Mouse (Mus musculus) liver, embryonic 11.5 days (tissue): ENCODE data around the gene Gm45521. TPM values are rescaled to one million over a fixed set of nuclear protein-coding genes. Genes with fewer than 3 reads are reported as not detected.
A peak's percentile ranks its signal among the peaks of the same experiment; 100 is the strongest.
"Not testable (repeated sequence)": the region's sequence is repeated elsewhere in the genome, so short reads cannot be mapped to it uniquely, and the experiment has no call there.

Source experiments
- ATAC-seq: fragments of 200-750 bp; cut with Nextera tagmentation; replicated peaks from 2 replicates; pipeline ENCODE4 v1.8.0; 2017; ENCODE audit warnings: moderate number of reproducible peaks, mild to moderate bottlenecking, moderate TSS enrichment, moderate library complexity; ENCODE audit not compliant: low FRiP score
- DNase-seq: peaks from one replicate; pipeline ENCODE4 v3.0.0-alpha.2; 2017; ENCODE audit warnings: low spot score
- H3K27ac ChIP-seq: fragments of 300-500 bp; sonication (generic); 2 replicates; pipeline ENCODE4 v1.5.1; 2014; ENCODE audit warnings: mild to moderate bottlenecking, low read depth, low read length, control low read depth
- H3K27me3 ChIP-seq: fragments of 300-500 bp; sonication (generic); replicated peaks from 2 replicates; pipeline ENCODE4 v1.6.1; 2014; ENCODE audit warnings: low read length, mixed read lengths; ENCODE audit not compliant: control insufficient read depth, insufficient read depth
- H3K36me3 ChIP-seq: fragments of 300-500 bp; sonication (generic); 2 replicates; pipeline ENCODE4 v1.6.1; 2014; ENCODE audit warnings: mild to moderate bottlenecking, low read length, moderate library complexity, mixed read lengths; ENCODE audit not compliant: control insufficient read depth, insufficient read depth
- H3K4me1 ChIP-seq: fragments of 300-500 bp; sonication (generic); replicated peaks from 2 replicates; pipeline ENCODE4 v1.6.1; 2014; ENCODE audit warnings: low read length, mixed read lengths; ENCODE audit not compliant: control insufficient read depth, insufficient read depth
- H3K4me2 ChIP-seq: fragments of 300-500 bp; sonication (generic); 2 replicates; pipeline ENCODE4 v1.6.1; 2014; ENCODE audit warnings: mild to moderate bottlenecking, control low read depth, moderate library complexity
- H3K4me3 ChIP-seq: fragments of 300-500 bp; sonication (generic); 2 replicates; pipeline ENCODE4 v1.5.1; 2014; ENCODE audit warnings: low read depth, low read length, control low read depth
- H3K9ac ChIP-seq: fragments of 300-500 bp; sonication (generic); 2 replicates; pipeline ENCODE4 v1.6.1; 2014; ENCODE audit warnings: low read depth, low read length, control low read depth
- H3K9me3 ChIP-seq: fragments of 300-500 bp; sonication (generic); 2 replicates; pipeline ENCODE4 v1.6.1; 2016; ENCODE audit warnings: low read length, inconsistent platforms, mixed read lengths; ENCODE audit not compliant: control insufficient read depth
- WGBS: fragments of 180-500 bp; shearing (Covaris S2); extraction: QIAGEN DNeasy Blood & Tissue Kit; methylation state at CpG from one replicate; pipeline ENCODE4 v1.1.7; 2014; 5-methylcytosine and 5-hydroxymethylcytosine counted together
- polyA plus RNA-seq: library from polyadenylated mRNA; unstranded; fragments of >200 nt; fragmentation: Nextera tagmentation; extraction: Ambion mirVana; gene quantifications from 2 replicates; pipeline ENCODE4 v1.2.1, GENCODE M21; 2014

The Gm45521 gene
- polyA plus RNA-seq, 1 experiment from 2014 or later, result not detected

GRCm38 (mm10) chr14:8000247-8000646 lies 43.2 kb downstream of the Gm45521 start:
- Histone ChIP-seq H3K9me3 (no peaks in the 10 kb centered on the region), H3K9ac (no peak overlapping the region), H3K27me3 (peaks cover 28% of the 10 kb centered on the region), H3K36me3 (no peaks in the 10 kb centered on the region), H3K4me2 (no peak overlapping the region), H3K4me3 (no peak overlapping the region), H3K4me1 (no peaks in the 10 kb centered on the region; the same call in 1 of the 2 replicates), H3K27ac (no peak overlapping the region)
- ATAC-seq (no peak), DNase-seq (no peak)
- 81% methylated on average over 5 of the region's 5 CpGs for WGBS

GRCm38 (mm10) chr14:8000831-8001685 lies 44.0 kb downstream of the Gm45521 start:
- Histone ChIP-seq H3K9ac (no peak overlapping the region), H3K36me3 (no peaks in the 10 kb centered on the region), H3K27ac (no peak overlapping the region), H3K27me3 (peaks cover 28% of the 10 kb centered on the region), H3K4me3 (no peak overlapping the region), H3K4me1 (no peaks in the 10 kb centered on the region; the same call in 1 of the 2 replicates), H3K4me2 (peak overlapping the region; percentile 21), H3K9me3 (no peaks in the 10 kb centered on the region)
- ATAC-seq, result no peak
- WGBS, result 21% methylated on average over 17 of the region's 17 CpGs
- no peak for DNase-seq

GRCm38 (mm10) chr14:8002432-8003092 lies 45.5 kb downstream of the Gm45521 start, which contains the start of gene Abhd6:
Abhd6 (plus strand) TSS chr14:8002902.
- Histone ChIP-seq H3K27ac (no peak within 1 kb of the TSS), H3K4me1 (no peaks in the 10 kb centered on the region; the same call in none of the 2 replicates), H3K9me3 (no peaks in the 10 kb centered on the region), H3K4me3 (peak within 1 kb of the TSS; percentile 56), H3K27me3 (peaks cover 28% of the 10 kb centered on the region), H3K36me3 (no peaks in the 10 kb centered on the region), H3K9ac (peak within 1 kb of the TSS; percentile 44), H3K4me2 (peak within 1 kb of the TSS; percentile 75)
- 3% methylated on average over 38 of the region's 38 CpGs for WGBS
- peak; percentile 61 for ATAC-seq
- DNase-seq, result peak; percentile 79

GRCm38 (mm10) chr14:8003093-8003670 lies 46.1 kb downstream of the Gm45521 start:
- no peak for ATAC-seq
- Histone ChIP-seq H3K4me3 (peak overlapping the region; percentile 56), H3K4me1 (no peaks in the 10 kb centered on the region; the same call in none of the 2 replicates), H3K9me3 (no peaks in the 10 kb centered on the region), H3K27me3 (peaks cover 28% of the 10 kb centered on the region), H3K9ac (peak overlapping the region; percentile 44), H3K36me3 (no peaks in the 10 kb centered on the region), H3K27ac (no peak overlapping the region), H3K4me2 (peak overlapping the region; percentile 75)
- peak; percentile 60 for DNase-seq
- 2% methylated on average over 23 of the region's 23 CpGs for whole genome bisulfite sequencing

GRCm38 (mm10) chr14:8003727-8004670 lies 46.9 kb downstream of the Gm45521 start:
- no peaks in the 10 kb centered on the region; the same call in none of the 2 replicates for H3K4me1 ChIP-seq
- H3K4me2 ChIP-seq, result peak overlapping the region; percentile 75
- peaks cover 27% of the 10 kb centered on the region for H3K27me3 ChIP-seq
- H3K27ac ChIP-seq, result no peak overlapping the region
- ATAC-seq, result no peak
- H3K9me3 ChIP-seq, result no peaks in the 10 kb centered on the region
- H3K36me3 ChIP-seq, result no peaks in the 10 kb centered on the region
- no peak for DNase-seq
- no peak overlapping the region; the same call in 1 of the 2 replicates for H3K9ac ChIP-seq
- WGBS, result 45% methylated on average over 18 of the region's 18 CpGs
- peak overlapping the region; percentile 56 for H3K4me3 ChIP-seq

- not testable (repeated sequence) for H3K4me3 ChIP-seq, DNase-seq, H3K9ac ChIP-seq, H3K4me1 ChIP-seq, H3K27ac ChIP-seq, ATAC-seq, H3K9me3 ChIP-seq, H3K4me2 ChIP-seq, H3K36me3 ChIP-seq
- H3K27me3 ChIP-seq, result peaks cover 20% of the 10 kb centered on the region
- WGBS, result 56% methylated on average over 3 of the region's 3 CpGs
Measured at GRCm38 (mm10) chr14:8006061-8006460, 49.0 kb downstream of the Gm45521 start.

GRCm38 (mm10) chr14:8007084-8007483 lies 50.0 kb downstream of the Gm45521 start:
- no peaks in the 10 kb centered on the region for H3K9me3 ChIP-seq
- no peak for ATAC-seq

GRCm38 (mm10) chr14:8007486-8007885 lies 50.4 kb downstream of the Gm45521 start:
- ATAC-seq (no peak), DNase-seq (no peak)
- Histone ChIP-seq H3K27ac (no peak overlapping the region), H3K9ac (no peak overlapping the region), H3K4me3 (no peak overlapping the region), H3K27me3 (peaks cover 8% of the 10 kb centered on the region), H3K36me3 (no peaks in the 10 kb centered on the region), H3K4me2 (no peak overlapping the region), H3K4me1 (no peaks in the 10 kb centered on the region; the same call in none of the 2 replicates), H3K9me3 (no peaks in the 10 kb centered on the region)
- 80% methylated on average over 2 of the region's 2 CpGs for WGBS

More at GRCm38 (mm10) chr14:8007084-8007483, 50.0 kb downstream of the Gm45521 start:
- Histone ChIP-seq H3K9ac (no peak overlapping the region), H3K4me3 (no peak overlapping the region), H3K4me2 (no peak overlapping the region), H3K4me1 (no peaks in the 10 kb centered on the region; the same call in none of the 2 replicates), H3K27ac (no peak overlapping the region), H3K36me3 (no peaks in the 10 kb centered on the region), H3K27me3 (peaks cover 12% of the 10 kb centered on the region)
- no peak for DNase-seq
